Comparison of ENCODE assay signal across 21 mouse cellular contexts in the genomic region with DNA sequence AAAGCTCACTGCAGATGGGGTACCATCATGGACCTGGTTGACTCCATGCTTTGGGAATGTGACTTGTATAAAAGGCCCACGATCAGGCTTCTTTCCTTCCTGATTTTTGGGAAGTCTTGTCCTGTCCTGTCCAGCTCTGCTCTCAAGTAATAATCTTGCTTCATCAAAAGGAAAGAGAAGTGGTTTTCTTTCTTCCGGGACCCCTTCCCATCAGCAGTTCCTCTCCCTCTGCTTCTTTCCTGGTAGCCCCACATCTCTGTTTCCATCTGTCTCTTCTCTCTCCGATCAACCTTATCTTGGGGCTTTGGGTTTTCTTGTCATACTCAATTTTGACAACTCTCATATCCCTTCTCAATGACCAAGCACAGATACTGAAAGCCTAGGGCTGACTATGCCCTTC.
"Had no signal": no experiment of that assay in that cellular context is flagged by ENCODE, and none has a peak within 500 bp of the region (broad histone marks: within the 10 kb centered on the region; RNA-seq: fewer than 3 reads in every experiment).

No protein-coding gene starts in this region.

- H3K27ac ChIP-seq: kidney, postnatal 0 days; limb, embryonic 10.5 days; limb, embryonic 13.5 days; macrophage; midbrain, embryonic 10.5 days; midbrain, embryonic 13.5 days; neural tube, embryonic 13.5 days; stomach, embryonic 15.5 days had no signal

- H3K27me3 ChIP-seq: limb, embryonic 13.5 days; megakaryocyte, embryonic 14.5 days; midbrain, embryonic 13.5 days; neural tube, embryonic 13.5 days; stomach, embryonic 15.5 days had no signal

- DNase-seq: kidney, adult 2 months; kidney, postnatal 25 days; layer of hippocampus, postnatal 36 days; lung, embryonic 14.5 days; retina, postnatal 1 day; right cerebral cortex, postnatal 25 days; spleen, adult 18-20 months; thymus, postnatal 25 days had no signal

- H3K9ac ChIP-seq: limb, embryonic 13.5 days; lung, embryonic 14.5 days; midbrain, embryonic 13.5 days; neural tube, embryonic 13.5 days; stomach, embryonic 15.5 days had no signal

- H3K36me3 ChIP-seq: limb, embryonic 13.5 days; midbrain, embryonic 10.5 days; midbrain, embryonic 13.5 days; neural tube, embryonic 13.5 days; stomach, embryonic 15.5 days had no signal

- H3K4me3 ChIP-seq: limb, embryonic 10.5 days; limb, embryonic 13.5 days; megakaryocyte, embryonic 14.5 days; midbrain, embryonic 10.5 days; midbrain, embryonic 13.5 days; myocyte; neural tube, embryonic 13.5 days; stomach, embryonic 15.5 days had no signal

- ATAC-seq: intestine, postnatal 0 days; lung, postnatal 0 days; midbrain, embryonic 16.5 days had no signal

- H3K4me2 ChIP-seq: limb, embryonic 13.5 days; lung, embryonic 14.5 days; midbrain, embryonic 13.5 days; neural tube, embryonic 13.5 days; stomach, embryonic 15.5 days had no signal

- H3K9me3 ChIP-seq: limb, embryonic 10.5 days; limb, embryonic 13.5 days; megakaryocyte, embryonic 14.5 days; midbrain, embryonic 10.5 days; midbrain, embryonic 13.5 days; neural tube, embryonic 13.5 days; stomach, embryonic 15.5 days had no signal

- H3K4me1 ChIP-seq: limb, embryonic 10.5 days; limb, embryonic 13.5 days; midbrain, embryonic 10.5 days; midbrain, embryonic 13.5 days; neural tube, embryonic 13.5 days; stomach, embryonic 15.5 days had no signal
